Comparison of ENCODE assay signal across 25 mouse cellular contexts in the genomic region with DNA sequence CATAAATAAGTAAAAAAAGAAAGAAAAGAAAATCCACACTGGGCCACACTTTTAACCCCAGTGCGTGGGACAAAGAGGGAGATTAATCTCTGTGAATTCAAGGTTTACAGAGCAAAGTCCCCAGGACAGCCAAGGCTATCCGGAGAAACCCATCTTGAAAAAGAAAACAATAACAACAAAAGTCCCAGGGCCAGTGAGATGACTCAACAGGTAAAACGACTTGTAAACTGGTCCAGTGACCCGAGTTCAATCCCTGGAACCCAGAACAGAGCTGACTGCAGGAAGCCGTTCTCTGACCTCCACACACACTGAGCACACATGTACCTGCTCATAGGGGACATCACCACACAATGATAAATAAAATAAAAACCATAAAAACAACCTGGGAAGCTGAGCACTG. TPM values are rescaled to one million over a fixed set of nuclear protein-coding genes. Genes with fewer than 3 reads are reported as not detected.
"Had no signal": no experiment of that assay in that cellular context is flagged by ENCODE, and none has a peak within 500 bp of the region (broad histone marks: within the 10 kb centered on the region; RNA-seq: fewer than 3 reads in every experiment).

No protein-coding gene starts in this region.

- H3K4me3 ChIP-seq: liver, embryonic 12.5 days; midbrain, embryonic 10.5 days; myocyte; neural tube, embryonic 15.5 days had no signal

- H3K27me3 ChIP-seq: liver, embryonic 12.5 days; neural tube, embryonic 15.5 days had no signal

- H3K9ac ChIP-seq: liver, embryonic 12.5 days; lung, embryonic 14.5 days; neural tube, embryonic 15.5 days had no signal

- H3K4me2 ChIP-seq: liver, embryonic 12.5 days; lung, embryonic 14.5 days; neural tube, embryonic 15.5 days had no signal

- H3K9me3 ChIP-seq: liver, embryonic 12.5 days; midbrain, embryonic 10.5 days; neural tube, embryonic 15.5 days had no signal

- DNase-seq: kidney, postnatal 10 days; left cerebral cortex, postnatal 4 days; lung, embryonic 14.5 days; lung, postnatal 10 days; lung, postnatal 4 days; midbrain, embryonic 14.5 days; right cerebral cortex, adult 18-20 months; right cerebral cortex, postnatal 25 days; thymus, postnatal 36 days had no signal

- ATAC-seq: liver, embryonic 12.5 days had no signal

- H3K27ac ChIP-seq: liver, embryonic 12.5 days; midbrain, embryonic 10.5 days; neural tube, embryonic 15.5 days had no signal

- H3K36me3 ChIP-seq: liver, embryonic 12.5 days; midbrain, embryonic 10.5 days had no signal

RNA-seq across cellular contexts. Expression of a gene that starts 59.2 kb away (rescaled TPM):
- total RNA-seq: layer of hippocampus, adult 8-10 months; layer of hippocampus, postnatal 14 days; left cerebral cortex, adult 18-20 months; left cerebral cortex, postnatal 10 days; left cerebral cortex, postnatal 4 days; megakaryocyte, adult 5-6 weeks had no signal
- polyA plus RNA-seq: large intestine, adult 2 months; limb, embryonic 14.5 days; liver, embryonic 12.5 days; liver, embryonic 16.5 days; midbrain, embryonic 10.5 days; midbrain, embryonic 14.5 days; myocyte; neural tube, embryonic 11.5 days; neural tube, embryonic 15.5 days; small intestine, adult 2 months; stomach, embryonic 16.5 days; thymus, postnatal 0 days had no signal
